Mouse (Mus musculus) forebrain, embryonic 10.5 days (tissue): ENCODE results near the gene Napsa. TPM values are rescaled to one million over a fixed set of nuclear protein-coding genes. Genes with fewer than 3 reads are reported as not detected.

Source experiments
- DNase-seq: peaks from one replicate; pipeline ENCODE4 v3.0.0-alpha.2; 2017; ENCODE audit warnings: low spot score; ENCODE audit errors: extremely low spot score
- H3K27ac ChIP-seq: fragments of 300-500 bp; sonication (generic); 2 replicates; pipeline ENCODE4 v1.5.1; 2016; ENCODE audit warnings: mild to moderate bottlenecking
- H3K27me3 ChIP-seq: fragments of 300-500 bp; sonication (generic); 2 replicates; pipeline ENCODE4 v1.6.1; 2016; ENCODE audit warnings: mild to moderate bottlenecking; ENCODE audit not compliant: poor library complexity, severe bottlenecking
- H3K36me3 ChIP-seq: fragments of 300-500 bp; sonication (generic); replicated peaks from 2 replicates; pipeline ENCODE4 v1.6.1; 2016; ENCODE audit warnings: mild to moderate bottlenecking, moderate library complexity
- H3K4me1 ChIP-seq: fragments of 300-500 bp; sonication (generic); 2 replicates; pipeline ENCODE4 v1.6.1; 2016
- H3K4me3 ChIP-seq: fragments of 300-500 bp; sonication (generic); 2 replicates; pipeline ENCODE4 v1.5.1; 2016; ENCODE audit warnings: mild to moderate bottlenecking, moderate library complexity
- H3K9me3 ChIP-seq: fragments of 300-500 bp; sonication (generic); 2 replicates; pipeline ENCODE4 v1.6.1; 2016; ENCODE audit warnings: mild to moderate bottlenecking, moderate library complexity
- WGBS: fragments of 180-500 bp; shearing (Covaris S2); methylation state at CpG from one replicate; pipeline ENCODE4 v1.1.7; 2016; 5-methylcytosine and 5-hydroxymethylcytosine counted together
- microRNA-seq: library from miRNA; unstranded; fragments of <30 nt; microRNA quantifications from one replicate; pipeline ENCODE4, GENCODE M21; 2017
- polyA plus RNA-seq: library from polyadenylated mRNA; unstranded; fragments of >200 nt; fragmentation: Nextera tagmentation; extraction: Ambion mirVana; gene quantifications from 2 replicates; pipeline ENCODE4 v1.2.1, GENCODE M21; 2016

The Napsa gene
- polyA plus RNA-seq, 1 experiment from 2014 or later = 0.29 TPM

GRCm38 (mm10) chr7:44628402-44629034 lies 56.3 kb downstream of the Napsa start:
- Histone ChIP-seq H3K36me3 (no peaks in the 10 kb centered on the region), H3K27me3 (peaks cover 28% of the 10 kb centered on the region), H3K4me3 (no peak overlapping the region), H3K4me1 (peaks cover 12% of the 10 kb centered on the region; the same call in 1 of the 2 replicates), H3K27ac (no peak overlapping the region), H3K9me3 (no peaks in the 10 kb centered on the region)
- 90% methylated on average over 15 of the region's 15 CpGs for WGBS
- no peak for DNase-seq

DNA sequence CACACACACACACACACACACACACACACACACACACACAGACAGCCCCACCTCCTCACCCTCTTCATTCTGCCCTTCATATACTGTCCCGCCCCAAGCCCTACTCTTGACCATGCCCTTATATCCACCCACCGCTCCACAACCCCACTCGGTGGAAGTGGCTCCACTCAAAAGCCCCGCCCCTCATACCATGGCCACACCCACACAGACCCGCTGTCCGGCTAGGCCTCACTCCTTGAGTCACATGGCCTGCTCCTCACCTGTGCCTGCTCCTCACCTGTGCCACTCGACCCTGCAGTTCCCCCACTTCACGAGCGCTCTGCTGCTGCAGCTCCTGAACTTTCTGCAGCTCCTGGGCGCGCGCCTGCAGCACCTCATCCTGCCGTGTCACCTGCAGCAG lies 58.3 kb downstream of the Napsa start:
- Histone ChIP-seq H3K4me3 (no peak overlapping the region), H3K36me3 (no peaks in the 10 kb centered on the region), H3K4me1 (0 out of 2 replicates have a peak, but pooled peaks cover 5% of the 10 kb centered on the region), H3K9me3 (no peaks in the 10 kb centered on the region), H3K27ac (no peak overlapping the region), H3K27me3 (peaks cover 40% of the 10 kb centered on the region)
- 81% methylated on average over 13 of the region's 13 CpGs for WGBS
- DNase-seq = no peak

- Histone ChIP-seq H3K36me3 (no peaks in the 10 kb centered on the region), H3K27ac (no peak overlapping the region), H3K9me3 (no peaks in the 10 kb centered on the region), H3K4me1 (0 out of 2 replicates have a peak, but pooled peaks cover 5% of the 10 kb centered on the region), H3K4me3 (no peak overlapping the region), H3K27me3 (peaks cover 49% of the 10 kb centered on the region)
- no peak for DNase-seq
- WGBS = 29% methylated on average over 13 of the region's 13 CpGs
Measured at GRCm38 (mm10) chr7:44632676-44633075, 60.5 kb downstream of the Napsa start.

GRCm38 (mm10) chr7:44633407-44633806 lies 61.2 kb downstream of the Napsa start:
- Histone ChIP-seq H3K27ac (no peak overlapping the region), H3K27me3 (peaks cover 56% of the 10 kb centered on the region), H3K4me3 (no peak overlapping the region), H3K36me3 (no peaks in the 10 kb centered on the region), H3K9me3 (no peaks in the 10 kb centered on the region), H3K4me1 (peaks cover 6% of the 10 kb centered on the region; the same call in 1 of the 2 replicates)
- DNase-seq = no peak
- 11% methylated on average over 15 of the region's 15 CpGs for WGBS

Small RNA genes lying within 50 kb of the gene (microRNA-seq; reads per million reads assigned to microRNA genes)
- 1.5 reads per million for gene Mir7053

Other genes with a start within 250 kb of the Napsa start
- gene Syt3, start 188.3 kb upstream of the Napsa start, polyA plus RNA-seq = 3.2 and 4.1 TPM in 2 replicates
- 1.6 and 2.1 TPM in 2 replicates for gene 1700008O03Rik, start 186.6 kb upstream of the Napsa start, polyA plus RNA-seq
- 1.8 and 2.1 TPM in 2 replicates for gene Lrrc4b, start 143.4 kb upstream of the Napsa start, polyA plus RNA-seq
- gene Aspdh, start 107.0 kb upstream of the Napsa start, polyA plus RNA-seq = 1.3 and 1.5 TPM in 2 replicates
- 74.9 and 78.5 TPM in 2 replicates for gene Josd2, start 104.4 kb upstream of the Napsa start, polyA plus RNA-seq
- 95.8 and 96.9 TPM in 2 replicates for gene Emc10, start 75.9 kb upstream of the Napsa start, polyA plus RNA-seq
- 15.1 and 15.8 TPM in 2 replicates for gene Fam71e1, start 75.8 kb upstream of the Napsa start, polyA plus RNA-seq
- gene Mybpc2, start 47.7 kb upstream of the Napsa start, polyA plus RNA-seq = 0.06 and 0.12 TPM in 2 replicates
- not detected in 2 replicates for gene Spib, start 40.3 kb upstream of the Napsa start, polyA plus RNA-seq
- 190 and 195 TPM in 2 replicates for gene Pold1, start 23.5 kb upstream of the Napsa start, polyA plus RNA-seq
- gene Nr1h2, start 18.4 kb upstream of the Napsa start, polyA plus RNA-seq = 74.6 and 76.2 TPM in 2 replicates
- gene Kcnc3, start 18.3 kb downstream of the Napsa start, polyA plus RNA-seq = 0.80 and 0.84 TPM in 2 replicates
- 1.5 and 1.8 TPM in 2 replicates for gene Myh14, start 98.5 kb downstream of the Napsa start, polyA plus RNA-seq
- not detected in 2 replicates for gene Izumo2, start 136.4 kb downstream of the Napsa start, polyA plus RNA-seq
- 42.1 and 43.4 TPM in 2 replicates for gene Vrk3, start 176.0 kb downstream of the Napsa start, polyA plus RNA-seq
- 3.5 and 4.3 TPM in 2 replicates for gene Zfp473, start 178.7 kb downstream of the Napsa start, polyA plus RNA-seq
- 168 and 172 TPM in 2 replicates for gene Nup62, start 243.7 kb downstream of the Napsa start, polyA plus RNA-seq
- gene Il4i1, start 244.0 kb downstream of the Napsa start, polyA plus RNA-seq = 0.85 and 1.7 TPM in 2 replicates
- 3.3 and 3.6 TPM in 2 replicates for gene Atf5, start 244.3 kb downstream of the Napsa start, polyA plus RNA-seq